Mouse (Mus musculus) 416B (cell line): ENCODE measurements around the gene Rad23a.

Experiments used
- DNase-seq: peaks from one replicate; pipeline ENCODE4 v3.0.0; 2011; ENCODE audit warnings: low read depth

Gene Rad23a

GRCm38 (mm10) chr8:84813059-84813458 lies 27.4 kb downstream of the Rad23a start:
- DNase-seq: peak; percentile 83

- no peak for DNase-seq
These were observed 29.2 kb downstream of the Rad23a start for GRCm38 (mm10) chr8:84811303-84811702.

- DNase-seq: peak; percentile 88
These were observed 29.6 kb downstream of the Rad23a start for GRCm38 (mm10) chr8:84810896-84811295.

GRCm38 (mm10) chr8:84809941-84810280 lies 30.6 kb downstream of the Rad23a start:
- DNase-seq: no peak

GRCm38 (mm10) chr8:84809109-84809940 lies 31.1 kb downstream of the Rad23a start:
- DNase-seq: no peak

GRCm38 (mm10) chr8:84806031-84806430 lies 34.4 kb downstream of the Rad23a start:
- DNase-seq: no peak

- peak; percentile 61 for DNase-seq
These were observed 40.2 kb downstream of the Rad23a start, which contains the start of gene Nfix for GRCm38 (mm10) chr8:84799999-84800831. Nfix (minus strand) TSS chr8:84800344.

GRCm38 (mm10) chr8:84799136-84799931 lies 41.1 kb downstream of the Rad23a start:
- DNase-seq: peak; percentile 65

GRCm38 (mm10) chr8:84798446-84799135 lies 41.9 kb downstream of the Rad23a start:
- DNase-seq: no peak

- no peak for DNase-seq
These were observed 42.5 kb downstream of the Rad23a start for GRCm38 (mm10) chr8:84797971-84798370.

GRCm38 (mm10) chr8:84797256-84797797 lies 43.1 kb downstream of the Rad23a start:
- DNase-seq: no peak

- no peak for DNase-seq
These were observed 46.0 kb downstream of the Rad23a start for GRCm38 (mm10) chr8:84794486-84794885.

- DNase-seq: no peak
These were observed 46.5 kb downstream of the Rad23a start for GRCm38 (mm10) chr8:84793791-84794485.

- DNase-seq: no peak
These were observed 47.3 kb downstream of the Rad23a start for GRCm38 (mm10) chr8:84793134-84793533.

GRCm38 (mm10) chr8:84792429-84792947 lies 48.0 kb downstream of the Rad23a start:
- no peak for DNase-seq

GRCm38 (mm10) chr8:84790537-84790936 lies 49.9 kb downstream of the Rad23a start:
- no peak for DNase-seq

GRCm38 (mm10) chr8:84789855-84790486 lies 50.5 kb downstream of the Rad23a start:
- no peak for DNase-seq

GRCm38 (mm10) chr8:84789345-84789744 lies 51.1 kb downstream of the Rad23a start:
- DNase-seq: no peak

- no peak for DNase-seq
These were observed 51.6 kb downstream of the Rad23a start for GRCm38 (mm10) chr8:84788896-84789295.
